Mouse (Mus musculus) forebrain, embryonic 10.5 days (tissue): Measurements from ENCODE around the gene Vps13c. TPM values are rescaled to one million over a fixed set of nuclear protein-coding genes. Genes with fewer than 3 reads are reported as not detected.

Source experiments
- DNase-seq: peaks from one replicate; pipeline ENCODE4 v3.0.0-alpha.2; 2017; ENCODE audit warnings: low spot score; ENCODE audit errors: extremely low spot score
- H3K27ac ChIP-seq: fragments of 300-500 bp; sonication (generic); 2 replicates; pipeline ENCODE4 v1.5.1; 2016; ENCODE audit warnings: mild to moderate bottlenecking
- H3K27me3 ChIP-seq: fragments of 300-500 bp; sonication (generic); 2 replicates; pipeline ENCODE4 v1.6.1; 2016; ENCODE audit warnings: mild to moderate bottlenecking; ENCODE audit not compliant: poor library complexity, severe bottlenecking
- H3K36me3 ChIP-seq: fragments of 300-500 bp; sonication (generic); replicated peaks from 2 replicates; pipeline ENCODE4 v1.6.1; 2016; ENCODE audit warnings: mild to moderate bottlenecking, moderate library complexity
- H3K4me1 ChIP-seq: fragments of 300-500 bp; sonication (generic); 2 replicates; pipeline ENCODE4 v1.6.1; 2016
- H3K4me3 ChIP-seq: fragments of 300-500 bp; sonication (generic); 2 replicates; pipeline ENCODE4 v1.5.1; 2016; ENCODE audit warnings: mild to moderate bottlenecking, moderate library complexity
- H3K9me3 ChIP-seq: fragments of 300-500 bp; sonication (generic); 2 replicates; pipeline ENCODE4 v1.6.1; 2016; ENCODE audit warnings: mild to moderate bottlenecking, moderate library complexity
- WGBS: fragments of 180-500 bp; shearing (Covaris S2); methylation state at CpG from one replicate; pipeline ENCODE4 v1.1.7; 2016; 5-methylcytosine and 5-hydroxymethylcytosine counted together
- polyA plus RNA-seq: library from polyadenylated mRNA; unstranded; fragments of >200 nt; fragmentation: Nextera tagmentation; extraction: Ambion mirVana; gene quantifications from 2 replicates; pipeline ENCODE4 v1.2.1, GENCODE M21; 2016

Vps13c gene
- polyA plus RNA-seq, 1 experiment from 2014 or later = 4.1 TPM

DNA sequence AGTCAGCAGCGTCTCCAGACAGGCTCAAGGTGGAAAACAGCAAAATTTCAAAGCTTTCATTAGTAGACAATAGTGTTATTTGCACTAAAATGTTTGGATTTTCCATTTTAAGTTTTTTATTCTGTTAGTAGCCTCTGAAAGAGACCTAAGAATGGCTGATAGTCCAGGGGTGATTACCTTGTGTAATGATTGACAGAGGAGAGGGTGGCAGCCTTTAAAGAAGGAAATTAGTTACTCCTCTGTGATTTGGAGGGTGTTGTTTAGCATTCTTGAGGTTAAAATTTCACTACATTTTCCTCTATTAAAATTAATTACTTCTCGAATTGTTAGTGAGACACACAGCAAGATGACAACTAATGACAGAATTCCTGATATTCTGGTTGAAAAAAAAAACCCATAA, 2.9 kb upstream of the Vps13c start:
- Histone ChIP-seq H3K27ac (no peak overlapping the region), H3K4me3 (no peak overlapping the region), H3K9me3 (no peaks in the 10 kb centered on the region), H3K36me3 (no peaks in the 10 kb centered on the region), H3K4me1 (peaks cover 13% of the 10 kb centered on the region), H3K27me3 (peaks cover 17% of the 10 kb centered on the region)
- 83% methylated on average over 2 of the region's 2 CpGs for WGBS
- no peak for DNase-seq

DNA sequence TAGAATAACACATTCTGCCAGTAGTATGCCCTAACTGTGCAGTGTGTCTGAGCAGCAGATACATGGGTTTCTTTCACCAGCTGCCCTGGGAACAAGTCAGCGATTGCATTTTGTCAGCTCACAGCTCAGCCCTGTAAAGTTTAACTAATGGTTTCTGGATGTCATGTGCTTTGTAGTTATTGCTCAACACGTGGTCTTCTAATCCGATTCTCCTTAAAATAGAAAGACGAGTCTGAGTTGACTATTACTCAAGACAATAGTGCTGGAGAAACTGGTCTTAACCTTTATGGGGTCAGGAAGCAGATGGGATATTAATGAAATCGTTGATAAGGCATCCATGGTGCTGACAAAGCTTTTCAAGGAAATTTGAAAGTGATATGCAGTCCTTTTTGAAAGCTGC, 2.6 kb downstream of the Vps13c start:
- no peak for DNase-seq
- Histone ChIP-seq H3K27ac (no peak overlapping the region), H3K9me3 (no peaks in the 10 kb centered on the region), H3K4me1 (peaks cover 11% of the 10 kb centered on the region), H3K4me3 (no peak overlapping the region), H3K36me3 (no peaks in the 10 kb centered on the region; the same call in 1 of the 2 replicates), H3K27me3 (no peaks in the 10 kb centered on the region)
- WGBS = 87% methylated on average over 5 of the region's 5 CpGs

DNA sequence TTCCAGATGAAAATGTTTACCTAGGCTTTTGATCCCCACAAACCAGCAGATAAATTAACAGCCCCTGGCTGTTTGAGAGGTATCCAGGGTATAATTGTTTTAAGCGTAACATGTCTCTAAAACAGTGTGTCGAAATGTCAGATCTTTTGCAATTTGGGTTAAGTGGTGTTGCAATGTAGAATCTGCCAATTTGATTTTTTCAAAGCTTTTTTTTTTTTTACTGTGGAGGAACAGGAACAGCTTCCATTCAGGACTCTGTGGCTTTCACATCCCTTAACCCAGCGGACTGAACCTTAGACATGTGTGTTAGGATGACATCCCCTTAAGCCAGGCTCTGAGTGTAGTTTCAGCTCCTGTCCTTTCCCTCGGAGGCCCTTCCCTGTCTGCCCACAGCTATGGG, 4.8 kb downstream of the Vps13c start:
- 93% methylated on average over 4 of the region's 4 CpGs for WGBS
- Histone ChIP-seq H3K27me3 (no peaks in the 10 kb centered on the region), H3K36me3 (no peaks in the 10 kb centered on the region; the same call in 1 of the 2 replicates), H3K27ac (no peak overlapping the region), H3K4me3 (no peak overlapping the region), H3K9me3 (no peaks in the 10 kb centered on the region), H3K4me1 (peaks cover 7% of the 10 kb centered on the region)
- no peak for DNase-seq

DNA sequence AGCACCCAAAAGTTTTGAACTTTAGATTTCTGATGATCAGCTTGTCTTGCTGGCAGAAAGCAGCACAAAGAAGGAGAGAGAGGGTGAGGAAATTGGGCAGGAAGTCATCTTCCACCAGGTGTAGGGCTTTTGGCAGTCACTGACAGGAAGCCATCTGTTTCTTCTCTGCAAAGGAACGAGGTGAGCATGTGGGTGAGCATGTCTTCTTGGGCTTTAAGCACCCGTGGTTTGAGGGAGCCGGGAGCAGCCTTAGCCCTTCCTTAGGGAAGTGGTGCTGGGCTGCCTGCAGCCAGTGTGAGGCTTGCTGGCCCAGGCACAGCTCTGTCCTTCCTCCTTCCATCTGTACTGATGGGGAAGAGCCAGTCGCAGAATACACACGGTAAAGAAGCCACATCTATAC, 5.5 kb downstream of the Vps13c start:
- H3K27ac ChIP-seq = no peak overlapping the region
- H3K4me1 ChIP-seq = peaks cover 6% of the 10 kb centered on the region
- H3K36me3 ChIP-seq = no peaks in the 10 kb centered on the region; the same call in 1 of the 2 replicates
- no peaks in the 10 kb centered on the region for H3K9me3 ChIP-seq
- no peak for DNase-seq
- 90% methylated on average over 5 of the region's 5 CpGs for WGBS
- no peak overlapping the region for H3K4me3 ChIP-seq
- no peaks in the 10 kb centered on the region for H3K27me3 ChIP-seq

DNA sequence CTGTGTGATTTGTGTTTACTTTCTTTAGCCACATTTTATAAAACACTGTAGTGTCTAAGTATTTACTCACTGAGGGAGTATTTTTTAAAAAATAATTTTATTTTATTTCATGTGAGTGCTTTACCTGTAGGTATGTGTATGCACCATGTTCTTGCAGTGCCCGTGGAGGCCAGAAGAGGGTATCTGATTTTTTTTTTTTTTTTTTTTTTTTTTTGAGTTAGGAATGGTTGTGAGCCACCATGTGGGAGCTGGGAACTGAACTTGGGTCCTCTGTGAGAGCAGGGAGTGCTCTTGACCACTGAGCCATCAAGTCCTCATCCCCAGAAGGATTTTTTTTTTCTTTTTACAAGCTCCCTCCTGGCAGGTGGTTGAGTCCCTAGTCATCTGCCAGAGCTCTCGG, 5.9 kb downstream of the Vps13c start:
- no peaks in the 10 kb centered on the region; the same call in 1 of the 2 replicates for H3K36me3 ChIP-seq
- 93% methylated on average over 2 of the region's 2 CpGs for WGBS
- DNase-seq = no peak

DNA sequence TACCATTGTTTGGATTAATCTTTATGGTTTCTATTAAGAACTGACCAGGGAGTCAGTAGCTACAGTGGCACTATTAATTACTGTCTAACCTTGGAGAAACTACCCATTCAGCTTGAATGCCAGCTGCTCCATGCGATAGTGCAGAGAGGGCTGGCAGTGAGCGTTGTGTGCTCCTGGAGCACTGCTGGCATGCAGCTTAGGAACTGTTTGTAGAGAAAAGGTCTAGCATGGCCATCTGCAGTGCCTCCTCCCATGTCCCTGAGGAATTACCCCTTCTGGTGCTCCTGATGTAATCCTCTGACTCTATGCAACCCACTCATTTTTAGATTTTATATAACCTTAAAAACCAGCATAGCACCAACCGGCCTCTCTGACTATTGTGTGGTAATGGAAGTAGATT, 7.4 kb downstream of the Vps13c start:
- no peaks in the 10 kb centered on the region; the same call in 1 of the 2 replicates for H3K36me3 ChIP-seq
- DNase-seq = no peak
- WGBS = 94% methylated on average over 3 of the region's 3 CpGs
- no peaks in the 10 kb centered on the region for H3K9me3 ChIP-seq
- no peak overlapping the region for H3K4me3 ChIP-seq
- H3K4me1 ChIP-seq = no peaks in the 10 kb centered on the region
- H3K27ac ChIP-seq = no peak overlapping the region
- H3K27me3 ChIP-seq = no peaks in the 10 kb centered on the region

More for the DNA sequence above, 5.9 kb downstream of the Vps13c start:
- Histone ChIP-seq H3K9me3 (no peaks in the 10 kb centered on the region), H3K27ac (no peak overlapping the region), H3K27me3 (no peaks in the 10 kb centered on the region), H3K4me1 (peaks cover 2% of the 10 kb centered on the region), H3K4me3 (no peak overlapping the region)

DNA sequence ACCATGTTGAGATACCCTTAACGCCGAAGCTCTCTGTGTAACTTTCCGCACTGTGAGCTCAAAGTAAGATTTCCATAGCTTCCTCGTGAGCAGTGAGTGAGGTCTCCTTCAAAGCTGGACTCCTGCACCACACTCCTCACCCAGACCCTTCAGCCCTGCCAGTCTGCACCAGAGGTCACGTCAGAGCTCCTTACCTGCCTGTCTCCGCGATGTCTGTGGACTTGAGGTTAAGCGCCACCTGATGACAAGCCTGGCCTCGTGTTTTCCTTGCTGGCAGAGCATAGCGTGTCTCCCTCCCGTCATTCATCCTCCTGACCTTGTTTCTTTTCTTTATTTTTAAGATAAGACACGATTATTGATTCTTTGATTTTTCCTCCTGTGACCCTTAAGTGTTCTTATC, 9.2 kb downstream of the Vps13c start:
- no peak overlapping the region for H3K27ac ChIP-seq
- no peak overlapping the region for H3K4me3 ChIP-seq
- no peaks in the 10 kb centered on the region for H3K9me3 ChIP-seq
- no peak for DNase-seq
- H3K27me3 ChIP-seq = no peaks in the 10 kb centered on the region
- WGBS = 86% methylated on average over 12 of the region's 12 CpGs
- no peaks in the 10 kb centered on the region for H3K4me1 ChIP-seq
- H3K36me3 ChIP-seq = no peaks in the 10 kb centered on the region; the same call in 1 of the 2 replicates

DNA sequence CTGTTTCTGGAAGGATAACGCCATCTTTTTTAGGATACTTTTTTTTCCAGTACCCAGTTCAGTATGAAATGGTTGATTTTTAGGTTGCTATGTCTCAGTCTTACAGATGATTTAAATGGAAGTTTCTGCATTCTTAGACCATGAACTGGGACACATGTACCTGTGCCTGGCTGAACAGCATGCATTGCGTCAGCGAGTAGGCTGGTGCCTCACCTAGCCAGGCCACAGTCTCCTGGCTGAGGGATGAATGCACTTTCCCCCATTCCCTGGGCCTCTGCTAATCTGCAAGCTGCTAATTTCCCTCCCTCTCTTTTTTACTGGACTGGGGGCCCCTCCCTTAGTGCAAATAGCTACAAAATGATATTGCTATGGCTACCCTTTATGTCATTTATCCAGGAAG, 9.7 kb downstream of the Vps13c start:
- H3K36me3 ChIP-seq = peaks cover 2% of the 10 kb centered on the region
- no peak for DNase-seq
- H3K9me3 ChIP-seq = no peaks in the 10 kb centered on the region
- H3K27me3 ChIP-seq = no peaks in the 10 kb centered on the region
- 94% methylated on average over 3 of the region's 3 CpGs for WGBS
- H3K27ac ChIP-seq = no peak overlapping the region
- no peak overlapping the region for H3K4me3 ChIP-seq
- H3K4me1 ChIP-seq = no peaks in the 10 kb centered on the region

DNA sequence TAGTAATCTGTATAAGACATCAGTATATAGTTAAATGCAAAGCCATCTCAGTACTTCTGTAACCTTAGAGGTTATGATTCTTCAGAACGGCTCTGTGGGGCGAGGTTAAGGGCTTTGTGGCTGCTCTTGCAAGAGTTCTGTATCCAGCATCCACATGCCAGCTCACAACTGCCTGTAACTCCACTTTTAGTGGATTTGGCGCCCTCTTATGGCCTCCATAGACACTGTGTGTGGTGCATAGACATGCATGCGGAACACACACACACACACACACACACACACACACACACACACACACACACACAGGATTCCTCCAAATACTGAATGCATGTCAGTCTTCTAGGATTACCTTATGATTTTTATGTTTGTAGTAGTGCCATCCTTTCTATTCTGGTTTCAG, 11.0 kb downstream of the Vps13c start:
- Histone ChIP-seq H3K4me1 (no peaks in the 10 kb centered on the region), H3K4me3 (no peak overlapping the region), H3K27me3 (no peaks in the 10 kb centered on the region), H3K9me3 (no peaks in the 10 kb centered on the region), H3K27ac (no peak overlapping the region), H3K36me3 (peaks cover 6% of the 10 kb centered on the region)
- WGBS = 84% methylated on average over 4 of the region's 4 CpGs
- DNase-seq = no peak

DNA sequence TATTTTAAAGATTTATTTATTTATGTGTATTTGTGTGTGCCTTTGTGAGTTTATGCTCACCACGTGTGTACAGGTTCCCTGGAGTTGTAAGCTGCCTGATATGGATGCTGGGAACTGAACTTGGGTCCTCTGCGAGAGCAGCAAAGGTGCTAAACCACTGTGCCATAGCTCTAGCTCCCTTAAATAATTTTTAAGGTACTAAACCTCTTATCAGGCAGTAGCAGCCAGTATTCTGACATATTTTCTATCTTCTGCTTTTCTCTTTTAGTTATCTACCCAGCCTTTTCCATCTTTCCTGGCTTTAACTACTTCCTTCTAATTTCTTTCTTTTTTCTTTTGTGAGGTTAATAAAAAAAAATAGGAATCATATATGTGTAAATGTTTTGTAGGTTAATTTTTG, 20.1 kb downstream of the Vps13c start:
- H3K36me3 ChIP-seq = peaks cover 17% of the 10 kb centered on the region
- H3K27me3 ChIP-seq = no peaks in the 10 kb centered on the region
- no peak for DNase-seq
- no peak overlapping the region for H3K4me3 ChIP-seq
- no peaks in the 10 kb centered on the region for H3K9me3 ChIP-seq
- no peak overlapping the region for H3K27ac ChIP-seq
- 91% methylated on average over 2 of the region's 2 CpGs for WGBS
- peaks cover 12% of the 10 kb centered on the region for H3K4me1 ChIP-seq

DNA sequence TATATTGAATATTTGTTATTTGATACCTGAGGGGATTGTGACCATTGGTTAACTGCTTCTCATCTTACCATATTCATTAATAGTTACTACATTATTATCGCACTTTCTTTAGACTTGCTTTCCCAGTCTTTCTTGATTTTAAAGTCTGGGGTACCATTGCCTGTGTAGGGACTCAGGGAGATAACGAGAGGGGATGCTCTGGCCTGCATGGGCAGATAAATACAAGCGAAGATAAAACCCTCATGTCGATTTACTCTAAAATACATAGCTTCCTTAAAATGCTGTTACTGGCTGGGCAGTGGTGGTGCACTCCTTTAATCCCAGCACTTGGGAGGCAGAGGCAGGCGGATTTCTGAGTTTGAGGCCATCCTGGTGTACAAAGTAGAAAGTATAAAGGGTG, 23.1 kb downstream of the Vps13c start:
- H3K27me3 ChIP-seq = no peaks in the 10 kb centered on the region
- H3K27ac ChIP-seq = no peak overlapping the region
- 91% methylated on average over 5 of the region's 5 CpGs for WGBS

DNA sequence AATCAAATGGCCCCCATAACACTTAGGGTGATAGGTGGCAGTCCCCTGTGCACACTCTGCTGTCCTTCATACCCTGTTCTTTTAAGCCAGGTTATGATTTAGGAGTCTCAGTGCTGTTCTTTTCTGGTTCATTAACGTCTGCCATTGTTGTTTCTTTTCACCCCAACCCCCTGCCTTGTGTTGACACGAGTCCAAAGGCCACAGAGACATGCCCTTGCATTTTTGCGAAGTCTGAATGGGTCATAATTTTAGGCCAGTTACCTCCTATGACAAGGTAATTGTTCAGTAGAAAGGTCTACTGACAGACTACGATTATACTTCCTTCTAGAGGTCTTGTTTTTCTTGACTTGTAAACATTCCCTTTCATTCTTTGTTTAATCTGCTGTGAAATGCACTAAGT, 23.8 kb downstream of the Vps13c start:
- Histone ChIP-seq H3K27me3 (no peaks in the 10 kb centered on the region), H3K4me3 (no peak overlapping the region), H3K9me3 (no peaks in the 10 kb centered on the region), H3K36me3 (no peaks in the 10 kb centered on the region), H3K27ac (no peak overlapping the region), H3K4me1 (peaks cover 17% of the 10 kb centered on the region)
- 69% methylated on average over 4 of the region's 4 CpGs for WGBS
- DNase-seq = no peak

More for the DNA sequence above, 23.1 kb downstream of the Vps13c start:
- H3K4me1 ChIP-seq = peaks cover 17% of the 10 kb centered on the region
- no peak for DNase-seq
- H3K9me3 ChIP-seq = no peaks in the 10 kb centered on the region
- peaks cover under 1% of the 10 kb centered on the region; the same call in 1 of the 2 replicates for H3K36me3 ChIP-seq
- no peak overlapping the region for H3K4me3 ChIP-seq

DNA sequence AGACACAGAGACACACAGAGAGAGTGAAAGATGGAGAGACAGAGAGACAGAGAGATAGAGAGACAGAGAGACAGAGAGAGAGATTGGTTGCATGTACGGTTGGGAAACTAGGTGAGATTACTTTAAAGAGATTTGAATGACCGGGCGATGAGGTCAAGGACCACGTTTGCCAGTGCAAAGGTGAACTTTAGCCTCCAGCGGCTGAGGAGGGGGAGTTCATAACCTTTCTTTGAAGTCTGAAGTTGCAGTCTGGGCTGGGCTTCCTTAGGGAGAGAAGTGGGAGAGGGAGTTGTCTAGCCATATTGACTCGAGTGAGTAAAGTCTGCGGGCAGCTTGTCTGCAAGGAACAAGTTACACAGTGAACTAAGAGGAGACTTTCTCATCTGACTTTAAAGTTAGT, 25.2 kb downstream of the Vps13c start:
- no peak overlapping the region for H3K27ac ChIP-seq
- DNase-seq = no peak
- 65% methylated on average over 7 of the region's 7 CpGs for WGBS
- no peaks in the 10 kb centered on the region for H3K27me3 ChIP-seq
- no peaks in the 10 kb centered on the region for H3K36me3 ChIP-seq
- H3K4me3 ChIP-seq = no peak overlapping the region
- no peaks in the 10 kb centered on the region for H3K9me3 ChIP-seq
- peaks cover 17% of the 10 kb centered on the region for H3K4me1 ChIP-seq

DNA sequence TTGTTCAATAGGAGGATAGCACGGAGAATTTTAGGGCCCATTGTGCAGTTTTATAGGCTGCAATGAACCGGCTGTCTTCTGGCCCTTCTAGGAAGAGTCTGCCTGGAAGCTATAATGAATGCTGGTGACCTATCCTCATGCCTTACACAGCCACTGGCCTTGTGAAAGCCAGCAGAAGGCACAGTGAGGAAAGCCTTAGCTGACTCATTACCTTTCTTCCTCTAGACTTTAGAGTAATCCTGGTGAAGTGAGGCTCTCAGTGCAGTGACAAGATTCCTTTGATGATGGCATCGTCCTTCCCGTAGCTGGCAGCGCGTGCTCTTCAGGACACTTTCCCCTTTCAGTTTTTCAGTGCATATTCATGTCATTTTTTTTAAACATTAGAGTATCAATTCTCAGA, 27.2 kb downstream of the Vps13c start:
- Histone ChIP-seq H3K9me3 (no peaks in the 10 kb centered on the region), H3K36me3 (no peaks in the 10 kb centered on the region)
- WGBS = 90% methylated on average over 6 of the region's 6 CpGs

More for the DNA sequence above, 27.2 kb downstream of the Vps13c start:
- DNase-seq = no peak
- Histone ChIP-seq H3K27me3 (no peaks in the 10 kb centered on the region), H3K27ac (no peak overlapping the region), H3K4me1 (peaks cover 17% of the 10 kb centered on the region), H3K4me3 (no peak overlapping the region)
